Mouse (Mus musculus) c-Kit-positive CD71-positive TER-119-positive erythroid progenitor cells, embryonic 14.5 days (primary cell): Measurements from ENCODE around the gene Thrsp.
"Not testable (repeated sequence)": the region's sequence is repeated elsewhere in the genome, so short reads cannot be mapped to it uniquely, and the experiment has no call there.

Experiments
- DNase-seq: peaks from one replicate; pipeline ENCODE4 v3.0.0-alpha.2; 2013; ENCODE audit warnings: low spot score

The Thrsp gene

DNA sequence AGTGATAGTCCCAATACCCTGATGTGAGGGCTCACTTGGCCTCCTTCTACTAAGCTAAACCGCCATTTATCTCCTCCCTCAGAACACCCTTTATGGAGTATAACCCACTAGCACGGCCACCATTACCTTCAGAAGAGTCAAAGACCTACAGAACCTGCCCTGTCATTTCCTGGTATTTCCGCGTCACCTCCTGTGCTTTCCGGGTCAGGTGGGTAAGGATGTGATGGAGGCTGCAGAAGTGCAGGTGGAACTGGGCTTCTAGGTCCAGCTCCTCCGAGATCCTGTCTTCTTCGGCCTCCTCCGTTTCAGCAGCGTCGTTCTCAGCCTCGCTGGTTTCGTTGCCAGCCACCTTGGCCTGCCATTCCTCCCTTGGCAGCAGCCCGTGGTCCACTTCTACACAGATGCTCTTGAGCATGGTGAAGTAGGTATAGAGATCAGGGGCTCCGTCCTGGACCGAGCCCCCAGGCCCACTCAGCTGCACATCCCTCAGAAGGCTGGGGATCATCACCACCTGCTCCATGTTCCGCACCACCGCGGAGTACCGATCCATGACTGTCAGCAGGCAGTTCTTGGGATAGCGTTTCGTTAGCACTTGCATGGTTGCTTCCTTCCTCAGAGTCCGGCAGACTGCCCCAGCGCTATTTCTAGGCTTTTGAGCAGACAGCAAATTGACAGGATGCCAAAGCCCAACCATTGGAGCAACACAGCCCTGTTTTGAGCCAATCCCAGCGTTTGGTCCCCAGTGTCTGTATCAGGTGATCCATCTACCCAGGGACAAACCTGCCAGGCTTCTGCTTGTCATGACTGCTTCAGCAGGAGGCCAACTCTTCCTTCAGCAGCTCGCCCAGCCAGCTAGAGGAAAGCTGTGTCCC is at the start of gene Thrsp:
Gene Thrsp (minus strand): TSS at position 825 of the 872 bp plus-strand sequence.
- no peak for DNase-seq

DNA sequence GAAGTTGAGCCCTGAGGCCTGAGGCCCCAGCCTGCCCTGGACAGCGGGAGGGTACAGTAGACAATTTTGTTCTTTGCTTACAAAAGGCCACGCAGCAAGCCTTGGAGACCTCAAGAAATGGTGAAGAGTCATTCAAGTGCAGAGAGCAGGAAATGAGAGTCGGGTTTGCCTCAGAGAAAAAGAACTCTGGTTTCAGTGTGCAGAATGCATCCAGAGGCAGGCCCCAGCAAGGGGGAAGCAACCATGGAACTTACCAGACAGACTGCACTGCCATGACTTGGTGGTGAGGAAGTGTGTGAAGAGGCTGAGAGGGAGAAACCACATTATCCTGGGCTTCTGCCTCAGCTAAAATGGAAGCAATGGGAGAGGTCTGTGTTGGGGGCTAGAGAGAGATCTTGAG is 38.0 kb upstream of the Thrsp start:
- DNase-seq, result no peak

DNA sequence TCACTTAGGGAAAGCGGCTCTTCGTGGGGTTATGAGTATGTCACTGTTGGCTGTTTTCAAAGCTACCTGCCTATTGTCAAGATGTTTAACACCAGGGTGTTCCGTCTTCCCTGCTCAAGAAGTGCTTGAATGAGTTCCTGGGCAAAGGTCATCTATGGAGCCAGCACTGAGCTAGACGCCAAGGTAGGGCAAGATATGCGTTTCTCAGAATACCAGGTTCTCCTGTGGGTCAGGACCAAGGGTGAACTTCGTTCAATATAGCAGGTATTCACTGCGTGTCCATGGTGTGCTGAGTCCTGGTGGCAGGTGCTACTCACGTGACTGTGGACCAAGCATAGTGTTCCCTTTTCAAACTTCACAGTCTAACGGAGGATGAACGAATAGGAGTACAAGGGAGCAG is 37.3 kb upstream of the Thrsp start:
- DNase-seq, result no peak

DNA sequence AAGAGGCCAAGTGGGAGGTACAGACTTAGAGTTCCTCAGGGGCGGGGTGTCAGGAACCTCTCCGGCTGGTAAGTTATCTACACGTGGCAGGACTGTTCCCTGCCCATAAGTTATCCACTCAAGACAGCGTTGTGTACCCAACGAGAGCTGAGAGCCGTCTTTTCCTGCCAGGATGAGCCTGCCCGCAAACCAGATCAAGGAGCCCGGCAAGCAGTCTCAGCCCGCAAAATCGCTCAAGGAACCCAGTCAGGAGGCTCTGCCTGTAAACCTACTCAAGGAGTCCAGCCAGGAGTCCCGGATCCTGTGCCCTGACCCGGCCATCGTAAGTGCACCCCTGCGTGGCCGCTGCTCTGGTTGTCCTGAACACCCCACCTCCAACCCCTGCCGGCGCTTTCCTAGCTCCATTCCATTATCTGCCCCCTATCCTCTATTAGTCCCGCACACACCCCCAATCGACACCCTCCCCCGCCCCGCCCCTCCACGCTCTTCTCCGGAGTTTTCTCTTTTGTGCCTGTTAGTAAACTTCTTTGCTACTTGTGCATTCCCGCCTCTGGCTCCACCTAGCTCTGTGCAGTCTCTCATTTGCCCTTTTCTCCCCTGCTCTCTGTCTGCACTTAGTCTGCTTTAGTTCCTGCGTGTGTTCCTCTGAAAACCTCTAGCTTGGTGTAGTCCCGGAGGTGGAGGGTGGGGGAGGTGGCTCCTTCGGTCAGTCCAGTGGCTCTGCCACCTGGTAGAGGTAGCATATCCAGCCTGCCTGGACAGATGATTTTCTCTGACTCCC is 35.8 kb upstream of the Thrsp start:
- DNase-seq, result peak; percentile 84

DNA sequence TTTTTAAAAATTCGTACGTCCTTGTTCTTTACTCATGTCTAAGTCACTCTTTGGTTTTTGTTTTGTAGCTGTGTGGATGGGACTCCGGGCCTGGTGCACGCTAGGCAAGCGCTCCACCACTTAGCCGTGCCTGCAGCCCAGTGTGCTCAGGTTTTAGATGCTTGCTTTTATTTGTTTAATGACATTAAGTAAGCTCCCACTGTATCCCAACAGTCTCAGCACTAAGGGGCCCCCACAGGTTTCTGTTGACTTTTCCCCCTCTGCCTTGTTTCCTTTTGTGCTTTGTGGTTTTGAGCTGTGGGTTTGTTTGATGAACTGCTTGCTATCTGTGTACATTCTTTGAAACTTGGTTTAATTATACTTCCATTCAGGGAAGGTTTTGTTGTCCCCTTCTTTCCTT is 34.7 kb upstream of the Thrsp start:
- no peak for DNase-seq

DNA sequence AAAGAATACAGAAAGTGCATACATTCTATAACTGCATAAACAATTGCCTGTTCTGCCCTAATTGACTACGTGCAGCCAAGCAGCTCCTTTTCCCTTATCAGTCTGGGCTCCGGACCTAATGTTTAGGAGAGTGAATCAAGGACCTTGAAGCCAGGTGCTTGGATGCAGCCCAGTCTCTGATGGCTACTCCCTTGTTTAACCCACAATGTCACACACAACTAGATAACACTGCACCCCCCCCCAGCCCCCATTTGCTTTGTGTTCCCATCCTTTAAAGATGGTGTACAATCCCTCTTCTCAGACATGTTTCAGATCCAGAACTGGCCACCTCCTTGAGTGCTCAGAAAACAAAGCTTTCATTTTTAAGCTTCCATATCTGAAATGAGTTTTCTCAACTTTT is 33.5 kb upstream of the Thrsp start, which contains the start of gene Kctd14:
Gene Kctd14 (plus strand): TSS at position 301 of the 400 bp plus-strand sequence.
- DNase-seq, result not testable (repeated sequence)

DNA sequence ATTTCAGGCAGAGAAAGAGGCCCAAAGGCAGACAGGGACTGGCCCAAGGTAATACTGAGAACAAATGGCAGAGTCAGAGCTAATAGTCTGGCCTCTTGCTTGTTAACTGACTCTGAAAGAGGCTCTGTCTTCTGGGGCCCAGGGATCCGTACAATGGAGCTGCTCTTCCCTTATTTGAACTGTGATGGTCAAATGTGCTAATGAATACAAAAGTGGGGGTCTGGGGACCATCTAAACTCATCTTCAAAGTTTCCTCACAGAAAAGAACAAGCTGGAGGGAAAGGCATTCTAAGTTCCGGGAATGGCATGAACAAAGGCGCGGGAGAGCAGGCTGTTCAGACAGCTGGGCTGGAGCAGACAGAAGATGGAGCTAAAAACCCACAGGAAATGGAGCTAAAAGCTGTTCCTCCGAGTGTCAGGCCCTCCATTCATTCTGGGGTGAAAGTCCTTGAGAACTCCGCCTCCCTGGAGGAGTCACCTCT is 29.6 kb upstream of the Thrsp start:
- no peak for DNase-seq

DNA sequence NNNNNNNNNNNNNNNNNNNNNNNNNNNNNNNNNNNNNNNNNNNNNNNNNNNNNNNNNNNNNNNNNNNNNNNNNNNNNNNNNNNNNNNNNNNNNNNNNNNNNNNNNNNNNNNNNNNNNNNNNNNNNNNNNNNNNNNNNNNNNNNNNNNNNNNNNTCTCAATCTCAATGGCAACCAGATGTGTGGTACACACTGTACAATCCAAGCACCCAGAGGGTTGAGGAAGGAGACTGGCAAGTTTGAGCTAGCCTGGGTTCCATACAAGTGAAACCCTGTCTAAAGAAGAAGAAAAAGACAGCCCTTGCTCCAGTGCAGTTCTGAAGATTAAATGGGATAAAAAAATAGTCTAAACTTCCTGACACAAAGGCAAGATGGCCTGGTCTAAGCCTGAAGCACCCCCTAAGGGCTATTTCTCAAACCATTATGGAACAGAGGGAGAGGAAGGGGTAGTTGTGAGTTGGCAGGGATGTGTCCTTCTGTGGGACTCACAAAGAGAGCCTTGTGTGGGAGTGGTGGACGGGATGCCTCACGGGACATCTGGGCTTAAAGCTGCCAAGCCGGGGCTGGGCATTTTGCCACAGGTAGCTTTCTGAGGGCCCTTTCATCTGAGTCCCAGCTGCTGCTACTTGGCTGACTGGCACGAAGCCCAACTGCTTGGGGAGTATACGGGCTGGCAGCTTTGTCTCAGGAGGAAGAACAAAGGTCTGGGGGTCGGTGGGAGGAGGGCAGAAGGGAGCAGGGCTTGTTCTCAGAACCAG is 28.8 kb upstream of the Thrsp start:
- DNase-seq, result no peak

DNA sequence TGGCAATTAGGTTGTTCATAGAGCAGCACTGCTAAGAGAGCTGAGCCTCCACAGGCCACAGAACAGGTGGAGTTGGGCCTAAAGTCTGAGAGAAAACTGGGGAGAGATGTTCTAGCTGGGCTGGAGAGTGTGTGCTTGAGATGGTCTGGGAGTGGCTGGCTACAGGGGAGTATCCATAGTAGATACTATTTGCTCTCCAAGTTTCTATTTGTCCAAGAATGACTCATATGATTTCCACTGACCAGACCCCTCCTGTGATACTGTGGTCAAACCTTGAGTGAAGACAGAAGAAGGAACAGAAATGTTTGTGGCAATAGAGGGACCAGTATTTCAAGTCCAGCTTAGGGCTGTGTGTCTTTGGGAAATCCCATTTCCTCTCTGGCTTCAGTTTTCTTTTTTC is 21.5 kb upstream of the Thrsp start:
- no peak for DNase-seq

DNA sequence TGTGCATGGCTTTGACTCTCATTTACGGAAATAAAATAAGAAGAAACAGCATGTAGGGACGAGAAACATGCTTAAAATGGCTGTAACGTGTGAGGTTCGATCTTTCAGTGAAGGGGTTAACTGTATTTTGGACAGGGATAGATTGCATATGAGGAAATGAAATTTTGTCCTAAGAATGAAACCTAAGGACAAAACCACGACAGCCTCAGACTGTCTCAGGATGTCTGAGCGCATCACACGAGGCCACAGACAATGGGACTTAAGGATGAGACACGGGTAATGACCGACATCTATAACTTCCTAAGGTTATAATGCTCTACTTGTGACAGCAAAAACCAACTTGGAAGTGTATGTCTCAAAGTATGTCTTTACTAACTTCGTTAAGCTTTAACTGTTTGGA is 17.0 kb upstream of the Thrsp start:
- no peak for DNase-seq

DNA sequence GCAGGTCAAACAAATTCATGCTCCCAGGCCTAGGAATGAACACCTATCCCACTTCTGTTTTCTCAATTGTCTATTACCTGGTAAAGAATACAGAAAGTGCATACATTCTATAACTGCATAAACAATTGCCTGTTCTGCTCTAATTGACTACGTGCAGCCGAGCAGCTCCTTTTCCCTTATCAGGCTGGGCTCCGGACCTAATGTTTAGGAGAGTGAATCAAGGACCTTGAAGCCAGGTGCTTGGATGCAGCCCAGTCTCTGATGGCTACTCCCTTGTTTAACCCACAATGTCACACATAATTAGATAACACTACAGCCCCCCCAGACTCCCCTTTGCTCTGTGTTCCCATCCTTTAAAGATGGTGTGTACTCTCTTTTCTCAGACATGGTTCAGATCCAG is 16.0 kb upstream of the Thrsp start:
- DNase-seq, result not testable (repeated sequence)

DNA sequence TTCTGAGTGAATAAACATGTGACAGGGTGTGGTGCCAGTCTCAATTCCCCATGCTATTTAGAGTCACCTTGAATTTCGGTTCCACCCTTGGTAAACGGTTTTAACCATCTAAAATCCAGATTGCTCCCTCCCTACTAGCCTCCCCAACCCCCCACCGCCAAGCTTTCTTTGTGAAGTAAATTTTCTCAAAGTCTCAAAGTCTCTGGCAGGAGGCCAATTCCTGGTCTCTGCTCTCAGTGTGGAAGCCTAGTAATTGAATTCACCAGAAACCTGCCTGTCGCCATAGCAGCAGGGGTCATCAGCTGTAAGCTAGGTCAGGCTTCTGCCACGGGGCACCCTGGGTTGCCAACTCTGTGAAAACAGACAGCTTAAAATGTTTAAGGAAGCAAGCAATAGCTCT is 12.2 kb upstream of the Thrsp start:
- no peak for DNase-seq

DNA sequence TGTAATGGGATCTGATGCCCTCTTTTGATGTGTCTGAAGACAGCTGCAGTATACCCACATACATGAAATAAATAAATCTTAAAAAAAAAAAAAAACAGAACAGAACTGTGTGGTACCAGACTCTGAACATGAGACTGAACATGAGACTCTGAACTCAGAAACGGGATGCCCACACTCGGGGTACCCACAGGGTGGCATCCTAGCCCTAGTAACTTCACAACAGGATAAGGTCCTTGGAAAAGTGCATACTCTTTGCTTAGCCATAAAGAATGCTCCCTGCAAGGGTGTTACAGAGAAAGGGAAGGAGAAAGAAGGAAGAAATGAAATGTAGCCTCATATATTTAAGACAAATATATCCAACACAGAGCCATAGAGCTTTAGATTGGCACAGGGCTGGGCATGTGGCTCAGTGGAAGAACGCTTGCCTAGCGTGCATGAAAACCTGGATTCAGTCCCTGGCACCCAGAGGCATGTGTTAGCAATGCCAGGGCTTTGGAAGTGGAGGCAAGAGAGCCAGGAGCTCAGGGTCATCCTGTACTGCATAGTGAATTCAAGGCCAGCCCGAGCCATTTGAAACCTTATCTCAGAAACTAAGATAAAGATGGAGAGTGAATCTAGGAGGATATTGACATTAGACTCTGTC is 10.4 kb upstream of the Thrsp start:
- DNase-seq, result no peak

DNA sequence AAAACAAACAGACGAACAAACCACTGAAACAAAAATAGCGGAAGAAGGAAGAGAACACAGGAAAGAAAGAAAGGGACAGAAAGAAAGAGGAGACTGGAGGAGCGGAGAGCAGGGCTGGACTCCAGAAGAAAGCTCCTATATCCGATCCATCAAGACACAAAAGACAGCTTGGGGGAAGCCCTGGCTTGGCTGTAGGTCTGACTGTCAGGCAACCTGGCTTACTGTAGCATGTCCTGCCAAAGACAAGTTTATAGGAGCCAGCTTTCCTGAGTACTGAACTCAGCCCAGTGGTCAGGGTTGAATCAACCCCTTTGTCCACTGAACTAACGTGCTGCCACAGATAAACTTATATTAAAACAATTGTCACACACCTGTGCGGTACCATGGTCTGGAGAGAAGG is 9.8 kb upstream of the Thrsp start:
- DNase-seq, result no peak

DNA sequence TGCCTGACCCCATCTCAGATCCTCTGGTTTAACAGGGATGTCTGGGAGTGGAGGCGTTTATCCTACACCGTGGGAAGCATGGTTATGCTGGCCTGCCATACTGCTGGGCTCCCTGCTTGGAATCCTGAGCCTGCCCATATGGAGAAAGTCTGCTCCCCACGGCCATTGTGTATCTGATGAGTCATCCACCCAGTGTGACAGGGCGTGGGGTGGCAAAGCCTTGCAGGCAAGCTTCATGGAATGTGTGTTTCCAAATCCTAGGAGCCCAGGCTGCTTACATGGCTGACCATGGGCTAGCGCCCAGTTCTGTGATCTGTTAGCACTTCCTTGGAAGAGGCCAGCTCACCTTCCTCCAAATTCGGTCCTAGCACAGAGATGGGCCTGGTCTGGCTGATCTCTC is 9.0 kb upstream of the Thrsp start:
- DNase-seq, result no peak

DNA sequence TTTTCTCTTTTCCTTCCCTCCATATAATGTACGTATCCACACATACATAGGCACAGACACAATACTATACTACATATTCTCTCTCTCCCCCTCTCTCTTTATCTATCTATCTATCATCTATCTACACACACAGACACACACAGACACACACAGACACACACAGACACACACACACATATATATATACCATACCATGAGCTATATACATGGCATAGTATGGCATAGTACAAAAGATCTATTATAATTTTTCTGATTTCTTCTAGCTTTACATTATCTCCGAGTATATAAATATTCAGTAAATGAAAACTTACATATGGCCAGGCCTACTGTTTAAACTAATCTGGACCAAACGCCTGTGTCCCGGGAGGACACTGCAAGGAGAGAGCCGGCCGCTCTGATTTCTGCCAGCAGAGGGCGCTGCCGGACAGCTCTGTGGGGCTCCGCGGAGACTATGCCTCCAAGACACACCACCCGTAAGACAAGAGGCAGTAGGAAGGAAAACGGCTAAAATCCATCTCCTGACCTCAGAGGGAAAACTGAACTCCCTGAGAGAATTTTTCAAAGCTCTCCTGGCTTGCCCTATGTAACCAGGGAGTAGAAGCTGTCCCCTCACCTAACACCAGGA is 7.2 kb upstream of the Thrsp start:
- DNase-seq, result peak; percentile 72

DNA sequence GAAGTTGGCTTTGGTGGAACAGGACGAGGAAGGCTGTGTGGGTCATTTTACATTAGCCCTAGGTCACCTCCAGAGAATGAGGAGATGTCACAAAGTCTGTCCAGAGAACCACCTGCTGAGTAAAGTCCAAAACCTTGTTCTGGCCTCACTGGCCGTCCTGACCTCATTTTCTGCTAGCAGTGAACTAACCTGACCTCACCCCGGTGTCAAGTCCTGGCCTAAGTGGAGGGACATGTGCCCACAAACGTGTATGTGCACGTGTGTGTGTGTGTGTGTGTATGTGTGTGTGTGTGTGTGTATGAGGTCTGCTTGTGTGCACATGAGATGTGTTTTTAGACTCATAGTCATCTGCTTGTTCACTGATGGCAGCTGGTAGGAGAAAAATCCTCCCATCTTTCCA is 6.2 kb upstream of the Thrsp start:
- DNase-seq, result no peak

DNA sequence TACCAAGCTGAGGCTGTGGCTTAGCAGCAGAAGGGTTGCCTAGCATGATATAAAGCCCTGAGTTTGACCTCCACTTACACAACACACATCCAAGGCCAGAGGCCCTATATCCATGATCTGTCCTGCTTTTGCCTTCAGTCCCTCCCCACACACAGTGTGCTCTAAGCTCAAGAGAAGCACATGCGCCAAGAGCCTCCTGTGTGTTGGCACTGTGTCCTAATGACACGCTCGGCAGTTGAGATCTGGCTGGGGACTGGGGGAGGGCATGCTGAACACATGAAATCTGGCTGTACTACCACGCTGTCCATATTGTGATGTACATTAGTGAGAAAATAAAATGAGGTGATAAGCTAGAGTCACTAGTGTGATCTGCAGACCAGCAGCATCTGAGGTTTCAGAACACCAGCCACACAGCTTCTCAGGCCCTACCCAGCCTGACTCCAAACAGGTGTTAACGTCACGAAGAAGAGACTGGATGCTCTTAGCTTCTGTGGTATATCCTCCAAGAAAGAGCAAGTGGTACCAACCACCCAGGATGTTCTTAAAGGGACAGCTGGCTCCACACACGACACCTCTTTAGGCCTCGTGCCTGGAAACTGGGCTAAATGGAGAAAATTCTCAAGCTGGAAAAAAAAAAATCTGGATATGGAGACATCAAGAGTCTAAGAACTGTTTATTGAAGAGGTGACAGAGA is 3.6 kb upstream of the Thrsp start:
- no peak for DNase-seq

DNA sequence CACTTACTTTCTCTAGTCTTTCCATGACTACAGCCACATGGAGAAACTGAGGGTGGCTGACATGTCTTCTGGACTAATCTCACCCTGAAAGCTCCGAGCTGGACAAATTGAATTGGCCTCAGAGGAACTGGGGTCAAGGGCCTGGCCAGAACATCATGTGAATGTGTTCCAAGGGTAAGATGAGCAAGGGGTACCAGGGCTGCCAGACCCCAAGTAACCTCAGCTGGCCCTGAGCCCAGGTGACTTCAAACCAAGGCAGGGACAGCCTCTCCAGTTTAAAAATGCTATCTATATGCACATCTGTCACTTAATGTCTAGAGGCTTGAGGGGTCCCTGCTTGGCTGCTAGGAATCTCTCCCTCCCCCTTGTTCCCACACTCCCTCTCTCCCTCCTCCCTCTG is 2.9 kb upstream of the Thrsp start:
- DNase-seq, result no peak

DNA sequence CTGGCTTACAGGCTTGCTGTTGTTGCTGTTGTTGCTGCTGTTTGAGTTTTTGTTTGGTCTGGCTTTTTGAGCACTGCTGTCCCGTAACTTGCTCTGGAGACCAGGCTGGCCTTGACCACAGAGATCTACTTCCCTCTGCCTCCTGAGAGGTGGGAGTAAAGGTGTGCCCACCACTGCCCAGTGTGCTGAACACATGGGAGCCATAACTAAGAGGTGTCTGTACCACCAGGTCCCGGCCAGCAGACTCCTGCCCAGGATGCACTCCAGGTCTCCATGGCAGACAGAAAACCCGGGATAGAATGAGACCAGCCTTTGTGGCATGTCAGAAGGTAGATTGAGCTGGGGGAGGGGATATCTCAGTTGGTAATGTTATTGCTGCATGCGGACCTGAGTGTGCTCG is 1.6 kb upstream of the Thrsp start:
- no peak for DNase-seq

DNA sequence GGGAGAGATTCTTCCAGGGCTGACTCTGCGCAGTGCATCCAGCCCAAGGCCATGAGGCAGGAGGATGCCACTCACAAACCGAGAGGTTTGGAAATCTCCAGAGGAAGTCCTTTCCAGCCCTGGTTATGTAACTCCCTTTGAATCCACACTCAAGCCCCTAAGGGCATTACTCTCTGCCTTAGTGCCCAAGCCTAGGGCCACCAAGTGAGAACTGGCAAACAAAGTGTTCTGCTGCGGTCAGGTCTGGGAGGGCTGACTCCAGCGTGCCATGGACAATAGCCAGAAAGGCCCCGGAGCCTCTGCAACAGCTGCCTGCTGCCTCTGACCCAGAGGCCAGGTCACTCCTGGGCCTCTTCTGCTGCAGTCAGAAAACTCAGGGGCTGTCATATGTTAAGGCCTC is 1.2 kb upstream of the Thrsp start:
- no peak for DNase-seq
